Mouse (Mus musculus) splenic B cell, adult 2 months (primary cell): ENCODE measurements around the gene Lbx2.

Experiments used
- DNase-seq: peaks from one replicate; pipeline ENCODE4 v3.0.0-alpha.2; 2011; ENCODE audit warnings: low read depth, low spot score
- H3K27me3 ChIP-seq: 2 replicates; pipeline ENCODE4 v1.6.1; 2012; ENCODE audit warnings: mild to moderate bottlenecking, low read length, moderate library complexity, mixed read lengths; ENCODE audit not compliant: control insufficient read depth, poor library complexity, insufficient read depth, severe bottlenecking
- H3K36me3 ChIP-seq: 2 replicates; pipeline ENCODE4 v1.6.1; 2012; ENCODE audit warnings: mild to moderate bottlenecking, low read length, moderate library complexity, mixed read lengths; ENCODE audit not compliant: control insufficient read depth, poor library complexity, insufficient read depth, severe bottlenecking

Gene Lbx2

GRCm38 (mm10) chr6:83066441-83066840 is 19.7 kb upstream of the Lbx2 start:
- Histone ChIP-seq H3K36me3 (no peaks in the 10 kb centered on the region), H3K27me3 (peaks cover 7% of the 10 kb centered on the region)
- no peak for DNase-seq

GRCm38 (mm10) chr6:83068221-83068620 is 17.9 kb upstream of the Lbx2 start:
- Histone ChIP-seq H3K27me3 (peaks cover 7% of the 10 kb centered on the region), H3K36me3 (no peaks in the 10 kb centered on the region)
- no peak for DNase-seq

GRCm38 (mm10) chr6:83068706-83069487 is 17.3 kb upstream of the Lbx2 start:
- DNase-seq, result peak; percentile 27

GRCm38 (mm10) chr6:83069488-83070246 is 16.5 kb upstream of the Lbx2 start:
- H3K27me3 ChIP-seq, result peaks cover 9% of the 10 kb centered on the region
- no peaks in the 10 kb centered on the region for H3K36me3 ChIP-seq
- no peak for DNase-seq

More at GRCm38 (mm10) chr6:83068706-83069487, 17.3 kb upstream of the Lbx2 start:
- peaks cover 9% of the 10 kb centered on the region for H3K27me3 ChIP-seq
- no peaks in the 10 kb centered on the region for H3K36me3 ChIP-seq

- no peak for DNase-seq
- H3K27me3 ChIP-seq, result peaks cover 9% of the 10 kb centered on the region
Measured at GRCm38 (mm10) chr6:83070247-83070310, 16.1 kb upstream of the Lbx2 start, which contains the start of gene Tlx2. Tlx2 (minus strand) TSS chr6:83070293.

GRCm38 (mm10) chr6:83070311-83071219 is 15.6 kb upstream of the Lbx2 start:
- Histone ChIP-seq H3K27me3 (peaks cover 9% of the 10 kb centered on the region), H3K36me3 (no peaks in the 10 kb centered on the region)
- DNase-seq, result peak; percentile 50

More at GRCm38 (mm10) chr6:83070247-83070310, 16.1 kb upstream of the Lbx2 start, which contains the start of gene Tlx2:
- H3K36me3 ChIP-seq, result no peaks in the 10 kb centered on the region

GRCm38 (mm10) chr6:83071220-83071619 is 14.9 kb upstream of the Lbx2 start:
- no peak for DNase-seq
- Histone ChIP-seq H3K36me3 (no peaks in the 10 kb centered on the region), H3K27me3 (peaks cover 9% of the 10 kb centered on the region)

- peaks cover 6% of the 10 kb centered on the region; the same call in 1 of the 2 replicates for H3K27me3 ChIP-seq
- peak; percentile 60 for DNase-seq
- no peaks in the 10 kb centered on the region for H3K36me3 ChIP-seq
Measured at GRCm38 (mm10) chr6:83074979-83075378, 11.2 kb upstream of the Lbx2 start.

- 0 out of 2 replicates have a peak, but pooled peaks cover 4% of the 10 kb centered on the region for H3K36me3 ChIP-seq
- peaks cover 3% of the 10 kb centered on the region; the same call in 1 of the 2 replicates for H3K27me3 ChIP-seq
- no peak for DNase-seq
Measured at GRCm38 (mm10) chr6:83077630-83078323, 8.4 kb upstream of the Lbx2 start, which contains the start of gene Pcgf1. Pcgf1 (plus strand) TSS chr6:83077869.

- H3K36me3 ChIP-seq, result 0 out of 2 replicates have a peak, but pooled peaks cover 4% of the 10 kb centered on the region
- DNase-seq, result peak; percentile 99
- H3K27me3 ChIP-seq, result peaks cover 2% of the 10 kb centered on the region; the same call in 1 of the 2 replicates
Measured at GRCm38 (mm10) chr6:83078324-83078858, 7.8 kb upstream of the Lbx2 start.

GRCm38 (mm10) chr6:83080210-83080609 is 6.0 kb upstream of the Lbx2 start:
- 0 out of 2 replicates have a peak, but pooled peaks cover 4% of the 10 kb centered on the region for H3K36me3 ChIP-seq
- DNase-seq, result no peak
- H3K27me3 ChIP-seq, result no peaks in the 10 kb centered on the region

GRCm38 (mm10) chr6:83083497-83083896 is 2.7 kb upstream of the Lbx2 start:
- DNase-seq, result no peak
- H3K36me3 ChIP-seq, result 0 out of 2 replicates have a peak, but pooled peaks cover 4% of the 10 kb centered on the region
- peaks cover 3% of the 10 kb centered on the region for H3K27me3 ChIP-seq

- DNase-seq, result no peak
- Histone ChIP-seq H3K36me3 (0 out of 2 replicates have a peak, but pooled peaks cover 4% of the 10 kb centered on the region), H3K27me3 (peaks cover 3% of the 10 kb centered on the region)
Measured at GRCm38 (mm10) chr6:83084477-83084876, 1.7 kb upstream of the Lbx2 start.
